Mouse (Mus musculus) frontal cortex, postnatal 25 days (tissue): Measurements from ENCODE around the gene Klhl11.

Experiments
- DNase-seq, 2 experiments: peaks; one replicate each; pipeline ENCODE4 v3.0.0; 2022; ENCODE audit warnings: low spot score in 2 of 2

Klhl11 gene

DNA sequence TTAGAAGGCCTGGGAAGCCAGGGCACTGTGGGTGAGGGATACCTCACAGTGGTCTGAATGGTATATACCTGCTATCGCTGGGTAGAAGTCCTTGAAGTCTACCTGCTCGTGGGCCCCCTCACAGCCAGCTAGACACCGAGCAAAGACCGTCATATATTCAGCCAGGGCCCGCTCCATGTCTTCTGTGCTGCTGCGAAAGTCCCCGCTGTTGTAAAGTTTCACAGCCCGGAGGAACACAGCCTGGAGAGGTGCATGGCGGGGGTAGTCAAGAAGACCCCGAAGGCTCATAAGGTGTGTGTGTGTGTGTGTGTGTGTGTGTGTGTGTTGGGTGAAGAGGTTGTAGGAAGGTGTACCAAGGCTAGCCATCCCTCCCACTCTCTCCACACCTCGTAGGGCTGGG lies 59.0 kb downstream of the Klhl11 start:
- no peak for DNase-seq
